Mouse (Mus musculus): ENCODE data around the gene Fgb. TPM values are rescaled to one million over a fixed set of nuclear protein-coding genes. Genes with fewer than 3 reads are reported as not detected.
A peak's percentile ranks its signal among the peaks of the same experiment; 100 is the strongest.

The Fgb gene
- polyA plus RNA-seq, 1 experiment from 2014 or later = 1.2 TPM

GRCm38 (mm10) chr3:83039666-83040065, 10.0 kb downstream of the Fgb start:
- Histone ChIP-seq H3K27ac (ENCODE audit: low read depth) (no peak overlapping the region), H3K4me1 (replicated peaks; ENCODE audit: control insufficient read depth, insufficient read depth, low read length) (no peaks in the 10 kb centered on the region), H3K4me3 (ENCODE audit: low read depth, low read length) (no peak overlapping the region), H3K9ac (ENCODE audit: low read length) (no peak overlapping the region), H3K4me2 (ENCODE audit: low read length) (no peak overlapping the region), H3K9me3 (ENCODE audit: control insufficient read depth, low read length) (no peaks in the 10 kb centered on the region), H3K36me3 (ENCODE audit: control insufficient read depth, insufficient read depth, low read length) (no peaks in the 10 kb centered on the region), H3K27me3 (replicated peaks; ENCODE audit: control insufficient read depth, insufficient read depth, low read length) (no peaks in the 10 kb centered on the region)
- no peak for ATAC-seq (replicated peaks; ENCODE audit: low FRiP score, low TSS enrichment, low read depth)
- WGBS = 64% methylated on average over 4 of the region's 4 CpGs
- no peak for DNase-seq (ENCODE audit: low spot score)

GRCm38 (mm10) chr3:83038865-83039264, 10.8 kb downstream of the Fgb start:
- Histone ChIP-seq H3K36me3 (ENCODE audit: control insufficient read depth, insufficient read depth, low read length) (no peaks in the 10 kb centered on the region), H3K4me2 (ENCODE audit: low read length) (no peak overlapping the region), H3K4me1 (replicated peaks; ENCODE audit: control insufficient read depth, insufficient read depth, low read length) (no peaks in the 10 kb centered on the region), H3K27ac (ENCODE audit: low read depth) (no peak overlapping the region), H3K27me3 (replicated peaks; ENCODE audit: control insufficient read depth, insufficient read depth, low read length) (no peaks in the 10 kb centered on the region), H3K9ac (ENCODE audit: low read length) (no peak overlapping the region), H3K9me3 (ENCODE audit: control insufficient read depth, low read length) (no peaks in the 10 kb centered on the region), H3K4me3 (ENCODE audit: low read depth, low read length) (no peak overlapping the region)
- ATAC-seq (replicated peaks; ENCODE audit: low FRiP score, low TSS enrichment, low read depth) (no peak), DNase-seq (ENCODE audit: low spot score) (no peak)
- 71% methylated on average over 2 of the region's 2 CpGs for WGBS

GRCm38 (mm10) chr3:83033801-83034200, 15.9 kb downstream of the Fgb start:
- no peaks in the 10 kb centered on the region for H3K27me3 ChIP-seq (replicated peaks; ENCODE audit: control insufficient read depth, insufficient read depth, low read length)
- H3K4me2 ChIP-seq (ENCODE audit: low read length) = no peak overlapping the region
- H3K4me3 ChIP-seq (ENCODE audit: low read depth, low read length) = no peak overlapping the region
- ATAC-seq (replicated peaks; ENCODE audit: low FRiP score, low TSS enrichment, low read depth) = no peak
- H3K4me1 ChIP-seq (replicated peaks; ENCODE audit: control insufficient read depth, insufficient read depth, low read length) = no peaks in the 10 kb centered on the region
- DNase-seq (ENCODE audit: low spot score) = peak; percentile 24
- no peaks in the 10 kb centered on the region for H3K9me3 ChIP-seq (ENCODE audit: control insufficient read depth, low read length)
- H3K27ac ChIP-seq (ENCODE audit: low read depth) = no peak overlapping the region
- no peaks in the 10 kb centered on the region for H3K36me3 ChIP-seq (ENCODE audit: control insufficient read depth, insufficient read depth, low read length)
- WGBS = 85% methylated on average over 8 of the region's 8 CpGs
- no peak overlapping the region for H3K9ac ChIP-seq (ENCODE audit: low read length)

DNA sequence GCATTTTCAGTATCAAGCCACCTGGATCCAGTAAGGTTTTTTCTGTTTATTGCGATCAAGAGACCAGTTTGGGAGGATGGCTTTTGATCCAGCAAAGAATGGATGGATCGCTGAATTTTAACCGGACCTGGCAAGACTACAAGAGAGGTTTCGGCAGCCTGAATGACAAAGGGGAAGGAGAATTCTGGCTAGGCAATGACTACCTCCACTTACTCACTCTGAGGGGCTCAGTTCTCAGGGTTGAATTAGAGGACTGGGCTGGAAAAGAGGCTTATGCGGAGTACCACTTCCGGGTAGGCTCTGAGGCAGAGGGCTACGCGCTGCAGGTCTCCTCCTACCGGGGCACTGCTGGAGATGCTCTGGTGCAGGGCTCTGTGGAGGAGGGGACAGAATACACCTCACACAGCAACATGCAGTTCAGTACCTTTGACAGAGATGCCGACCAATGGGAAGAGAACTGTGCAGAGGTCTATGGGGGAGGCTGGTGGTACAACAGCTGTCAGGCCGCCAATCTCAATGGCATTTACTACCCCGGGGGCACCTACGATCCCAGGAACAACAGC, 16.8 kb downstream of the Fgb start:
- Histone ChIP-seq H3K4me2 (ENCODE audit: low read length) (no peak overlapping the region), H3K9me3 (ENCODE audit: control insufficient read depth, low read length) (no peaks in the 10 kb centered on the region), H3K4me3 (ENCODE audit: low read depth, low read length) (no peak overlapping the region), H3K9ac (ENCODE audit: low read length) (no peak overlapping the region), H3K27me3 (replicated peaks; ENCODE audit: control insufficient read depth, insufficient read depth, low read length) (no peaks in the 10 kb centered on the region), H3K36me3 (ENCODE audit: control insufficient read depth, insufficient read depth, low read length) (no peaks in the 10 kb centered on the region), H3K4me1 (replicated peaks; ENCODE audit: control insufficient read depth, insufficient read depth, low read length) (no peaks in the 10 kb centered on the region), H3K27ac (ENCODE audit: low read depth) (no peak overlapping the region)
- whole genome bisulfite sequencing = 53% methylated on average over 13 of the region's 13 CpGs
- ATAC-seq (replicated peaks; ENCODE audit: low FRiP score, low TSS enrichment, low read depth) (no peak), DNase-seq (ENCODE audit: low spot score) (peak; percentile 48)

DNA sequence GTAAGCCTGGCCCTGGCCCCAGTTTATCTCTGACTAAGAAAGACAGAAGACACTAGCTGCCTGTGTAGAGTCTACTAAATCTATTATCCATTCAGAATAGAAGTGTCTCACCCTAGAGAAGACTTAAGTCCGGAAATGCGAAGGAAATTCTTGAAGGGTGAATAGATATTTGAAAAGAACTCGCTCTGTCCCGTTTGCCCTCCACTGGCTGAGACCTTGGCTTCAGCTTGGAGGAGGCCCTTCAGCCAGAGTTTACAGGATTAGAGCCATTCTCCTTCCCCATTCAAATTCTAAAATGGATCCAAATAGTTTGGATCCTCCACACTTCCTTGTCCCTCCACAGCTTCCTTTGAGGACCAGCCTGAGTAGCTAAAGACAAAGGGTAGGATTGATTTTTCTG, 19.3 kb downstream of the Fgb start:
- H3K9me3 ChIP-seq (ENCODE audit: control insufficient read depth, low read length) = no peaks in the 10 kb centered on the region
- H3K9ac ChIP-seq (ENCODE audit: low read length) = no peak overlapping the region
- DNase-seq (ENCODE audit: low spot score) (no peak), ATAC-seq (replicated peaks; ENCODE audit: low FRiP score, low TSS enrichment, low read depth) (no peak)
- H3K36me3 ChIP-seq (ENCODE audit: control insufficient read depth, insufficient read depth, low read length) = no peaks in the 10 kb centered on the region
- no peak overlapping the region for H3K4me3 ChIP-seq (ENCODE audit: low read depth, low read length)
- H3K4me1 ChIP-seq (replicated peaks; ENCODE audit: control insufficient read depth, insufficient read depth, low read length) = no peaks in the 10 kb centered on the region
- H3K27ac ChIP-seq (ENCODE audit: low read depth) = no peak overlapping the region
- no peak overlapping the region for H3K4me2 ChIP-seq (ENCODE audit: low read length)
- 82% methylated on average over 4 of the region's 4 CpGs for WGBS
- no peaks in the 10 kb centered on the region for H3K27me3 ChIP-seq (replicated peaks; ENCODE audit: control insufficient read depth, insufficient read depth, low read length)

- H3K27me3 ChIP-seq (replicated peaks; ENCODE audit: control insufficient read depth, insufficient read depth, low read length) = no peaks in the 10 kb centered on the region
- no peak overlapping the region for H3K4me3 ChIP-seq (ENCODE audit: low read depth, low read length)
- DNase-seq (ENCODE audit: low spot score) = no peak
- H3K4me1 ChIP-seq (replicated peaks; ENCODE audit: control insufficient read depth, insufficient read depth, low read length) = no peaks in the 10 kb centered on the region
- H3K27ac ChIP-seq (ENCODE audit: low read depth) = no peak overlapping the region
- H3K4me2 ChIP-seq (ENCODE audit: low read length) = no peak overlapping the region
- H3K36me3 ChIP-seq (ENCODE audit: control insufficient read depth, insufficient read depth, low read length) = no peaks in the 10 kb centered on the region
- H3K9me3 ChIP-seq (ENCODE audit: control insufficient read depth, low read length) = no peaks in the 10 kb centered on the region
- 91% methylated on average over 9 of the region's 9 CpGs for WGBS
- H3K9ac ChIP-seq (ENCODE audit: low read length) = no peak overlapping the region
- ATAC-seq (replicated peaks; ENCODE audit: low FRiP score, low TSS enrichment, low read depth) = no peak
These were observed 22.0 kb downstream of the Fgb start for GRCm38 (mm10) chr3:83027546-83028251.

- Histone ChIP-seq H3K4me2 (ENCODE audit: low read length) (no peak within 1 kb of the TSS), H3K36me3 (ENCODE audit: control insufficient read depth, insufficient read depth, low read length) (no peaks in the 10 kb centered on the region), H3K4me3 (ENCODE audit: low read depth, low read length) (no peak within 1 kb of the TSS), H3K9ac (ENCODE audit: low read length) (no peak within 1 kb of the TSS), H3K27me3 (replicated peaks; ENCODE audit: control insufficient read depth, insufficient read depth, low read length) (no peaks in the 10 kb centered on the region), H3K9me3 (ENCODE audit: control insufficient read depth, low read length) (no peaks in the 10 kb centered on the region), H3K27ac (ENCODE audit: low read depth) (no peak within 1 kb of the TSS), H3K4me1 (replicated peaks; ENCODE audit: control insufficient read depth, insufficient read depth, low read length) (no peaks in the 10 kb centered on the region)
- 73% methylated on average over 9 of the region's 9 CpGs for WGBS
- ATAC-seq (replicated peaks; ENCODE audit: low FRiP score, low TSS enrichment, low read depth) (no peak), DNase-seq (ENCODE audit: low spot score) (peak; percentile 47)
These were observed 24.0 kb downstream of the Fgb start, which contains the start of gene Fga for GRCm38 (mm10) chr3:83025475-83026301. TSS of gene Fga (plus strand) at chr3:83026076.

- no peak for DNase-seq (ENCODE audit: low spot score)
These were observed 24.6 kb downstream of the Fgb start for GRCm38 (mm10) chr3:83025036-83025435.

More at GRCm38 (mm10) chr3:83025036-83025435, 24.6 kb downstream of the Fgb start:
- Histone ChIP-seq H3K9ac (ENCODE audit: low read length) (no peak overlapping the region), H3K36me3 (ENCODE audit: control insufficient read depth, insufficient read depth, low read length) (no peaks in the 10 kb centered on the region), H3K4me1 (replicated peaks; ENCODE audit: control insufficient read depth, insufficient read depth, low read length) (no peaks in the 10 kb centered on the region), H3K9me3 (ENCODE audit: control insufficient read depth, low read length) (no peaks in the 10 kb centered on the region), H3K27ac (ENCODE audit: low read depth) (no peak overlapping the region), H3K27me3 (replicated peaks; ENCODE audit: control insufficient read depth, insufficient read depth, low read length) (no peaks in the 10 kb centered on the region), H3K4me3 (ENCODE audit: low read depth, low read length) (no peak overlapping the region), H3K4me2 (ENCODE audit: low read length) (no peak overlapping the region)
- no peak for ATAC-seq (replicated peaks; ENCODE audit: low FRiP score, low TSS enrichment, low read depth)
- 77% methylated on average over 6 of the region's 6 CpGs for WGBS

All from intestine, embryonic 14.5 days (tissue).